Mouse (Mus musculus) embryonic facial prominence, embryonic 11.5 days (tissue): ENCODE data around the gene Psmd14. TPM values are rescaled to one million over a fixed set of nuclear protein-coding genes. Genes with fewer than 3 reads are reported as not detected.

Source experiments
- ATAC-seq: fragments of 200-750 bp; cut with Nextera tagmentation; replicated peaks from 2 replicates; pipeline ENCODE4 v1.8.0; 2017; ENCODE audit warnings: low read depth; ENCODE audit not compliant: insufficient number of reproducible peaks, low FRiP score, low TSS enrichment
- DNase-seq: peaks from one replicate; pipeline ENCODE4 v3.0.0-alpha.2; 2015; ENCODE audit warnings: low spot score
- H3K27ac ChIP-seq: fragments of 300-500 bp; sonication (generic); replicated peaks from 2 replicates; pipeline ENCODE4 v1.5.1; 2014; ENCODE audit warnings: mild to moderate bottlenecking, low read depth, low read length, control low read depth
- H3K27me3 ChIP-seq: fragments of 300-500 bp; sonication (generic); 2 replicates; pipeline ENCODE4 v1.6.1; 2014; ENCODE audit warnings: mild to moderate bottlenecking, low read length, moderate library complexity, mixed read lengths; ENCODE audit not compliant: control insufficient read depth, insufficient read depth
- H3K36me3 ChIP-seq: fragments of 300-500 bp; sonication (generic); replicated peaks from 2 replicates; pipeline ENCODE4 v1.6.1; 2014; ENCODE audit warnings: low read depth, mild to moderate bottlenecking, low read length, moderate library complexity, mixed read lengths; ENCODE audit not compliant: control insufficient read depth, insufficient read depth
- H3K4me1 ChIP-seq: fragments of 300-500 bp; sonication (generic); 2 replicates; pipeline ENCODE4 v1.6.1; 2014; ENCODE audit warnings: low read length, mixed read lengths; ENCODE audit not compliant: control insufficient read depth, insufficient read depth
- H3K4me2 ChIP-seq: fragments of 300-500 bp; sonication (generic); 2 replicates; pipeline ENCODE4 v1.6.1; 2014; ENCODE audit warnings: low read depth, mild to moderate bottlenecking, control low read depth, low read length, moderate library complexity
- H3K4me3 ChIP-seq: fragments of 300-500 bp; sonication (generic); 2 replicates; pipeline ENCODE4 v1.5.1; 2014; ENCODE audit warnings: low read depth, low read length, control low read depth
- H3K9ac ChIP-seq: fragments of 300-500 bp; sonication (generic); replicated peaks from 2 replicates; pipeline ENCODE4 v1.6.1; 2014; ENCODE audit warnings: mild to moderate bottlenecking, control low read depth, low read length
- H3K9me3 ChIP-seq: fragments of 300-500 bp; sonication (generic); replicated peaks from 2 replicates; pipeline ENCODE4 v1.6.1; 2016; ENCODE audit warnings: mild to moderate bottlenecking, low read length, inconsistent platforms, mixed read lengths; ENCODE audit not compliant: control insufficient read depth
- WGBS: fragments of 180-500 bp; shearing (Covaris S2); extraction: QIAGEN DNeasy Blood & Tissue Kit; methylation state at CpG from one replicate; pipeline ENCODE4 v1.1.7; 2014; 5-methylcytosine and 5-hydroxymethylcytosine counted together
- polyA plus RNA-seq: library from polyadenylated mRNA; unstranded; fragments of >200 nt; fragmentation: Nextera tagmentation; extraction: Ambion mirVana; gene quantifications from 2 replicates; pipeline ENCODE4 v1.2.1, GENCODE M21; 2014

Psmd14 gene
- polyA plus RNA-seq, 1 experiment from 2014 or later: 262 TPM

DNA sequence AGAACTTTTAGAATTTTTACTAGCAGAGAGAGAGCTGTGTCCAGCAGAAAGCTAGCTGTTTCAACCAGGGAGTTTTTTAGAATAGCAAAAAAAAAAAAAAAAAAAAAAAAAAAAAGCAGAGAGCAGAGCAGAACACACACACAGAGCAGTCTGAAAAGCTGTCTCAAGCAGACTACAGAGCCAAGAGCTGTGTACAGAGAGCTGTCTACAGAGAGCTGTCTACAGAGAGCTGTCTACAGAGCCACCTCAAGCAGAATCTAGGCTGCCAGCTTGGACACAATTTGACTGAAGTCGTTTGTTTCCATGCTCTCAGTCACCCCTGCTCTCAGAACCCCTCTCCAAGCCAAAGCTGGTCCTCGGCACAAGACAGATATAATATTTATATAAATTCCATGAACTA, 35.9 kb downstream of the Psmd14 start:
- DNase-seq: no peak
- H3K27ac ChIP-seq: no peak overlapping the region
- no peak overlapping the region for H3K4me2 ChIP-seq
- WGBS: 66% methylated on average over 2 of the region's 2 CpGs
- H3K27me3 ChIP-seq: no peaks in the 10 kb centered on the region
- H3K9me3 ChIP-seq: no peaks in the 10 kb centered on the region
- no peak overlapping the region for H3K4me3 ChIP-seq
- H3K9ac ChIP-seq: no peak overlapping the region
- H3K4me1 ChIP-seq: no peaks in the 10 kb centered on the region
- no peaks in the 10 kb centered on the region for H3K36me3 ChIP-seq
- no peak for ATAC-seq

DNA sequence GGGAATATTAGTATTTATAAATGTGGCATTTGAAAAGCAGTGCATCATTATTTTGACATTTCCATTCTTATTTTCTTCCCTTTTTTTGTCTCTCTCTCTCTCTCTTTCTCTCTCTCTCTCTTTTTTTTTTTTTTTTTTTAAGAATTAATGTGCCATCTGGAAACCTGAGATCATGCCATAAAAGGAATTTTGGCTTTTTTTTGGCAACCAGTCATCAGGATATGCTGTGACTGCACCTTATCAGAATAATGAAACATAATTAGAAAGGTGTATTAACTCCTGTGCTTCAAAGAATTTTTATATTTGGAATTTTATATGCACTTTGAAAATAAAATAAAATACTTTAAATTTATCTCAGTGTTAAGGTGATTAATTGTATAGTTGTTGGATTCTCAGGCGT, 39.2 kb downstream of the Psmd14 start:
- DNase-seq: no peak
- Histone ChIP-seq H3K4me2 (no peak overlapping the region), H3K4me1 (no peaks in the 10 kb centered on the region), H3K36me3 (no peaks in the 10 kb centered on the region), H3K27me3 (no peaks in the 10 kb centered on the region), H3K9ac (no peak overlapping the region), H3K9me3 (no peaks in the 10 kb centered on the region), H3K27ac (no peak overlapping the region), H3K4me3 (no peak overlapping the region)
- WGBS: 90% methylated on average over 1 of the region's 1 CpGs
- ATAC-seq: no peak

DNA sequence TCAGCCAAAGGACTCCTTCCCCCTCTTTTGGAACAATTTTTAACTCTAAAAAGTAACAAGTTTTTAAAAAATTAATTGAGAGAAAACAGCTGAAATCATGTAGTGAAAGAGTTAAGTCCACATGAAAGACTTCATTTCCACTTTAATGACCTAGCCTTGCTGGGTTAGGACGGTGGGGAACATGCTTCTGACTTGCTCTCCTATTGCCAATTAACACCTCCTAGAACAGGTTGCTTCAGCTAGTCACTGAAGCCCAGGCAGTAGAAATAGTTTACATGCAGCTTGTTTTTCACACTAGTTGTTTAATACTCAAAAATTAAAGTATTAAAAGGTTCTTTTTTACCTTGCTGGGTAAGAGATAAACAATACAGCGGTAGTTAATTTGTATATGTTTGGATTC, 39.8 kb downstream of the Psmd14 start:
- DNase-seq (no peak), ATAC-seq (no peak)
- Histone ChIP-seq H3K9ac (no peak overlapping the region), H3K36me3 (no peaks in the 10 kb centered on the region), H3K9me3 (no peaks in the 10 kb centered on the region), H3K4me2 (no peak overlapping the region), H3K27me3 (no peaks in the 10 kb centered on the region), H3K4me3 (no peak overlapping the region), H3K4me1 (no peaks in the 10 kb centered on the region), H3K27ac (no peak overlapping the region)
- 53% methylated on average over 2 of the region's 2 CpGs for WGBS

GRCm38 (mm10) chr2:61752362-61752761, 40.9 kb downstream of the Psmd14 start:
- H3K4me2 ChIP-seq: no peak overlapping the region
- H3K36me3 ChIP-seq: no peaks in the 10 kb centered on the region
- H3K27ac ChIP-seq: no peak overlapping the region
- H3K4me3 ChIP-seq: no peak overlapping the region
- no peaks in the 10 kb centered on the region for H3K9me3 ChIP-seq
- DNase-seq: no peak
- no peak overlapping the region for H3K9ac ChIP-seq
- H3K27me3 ChIP-seq: no peaks in the 10 kb centered on the region
- no peaks in the 10 kb centered on the region for H3K4me1 ChIP-seq
- no peak for ATAC-seq

DNA sequence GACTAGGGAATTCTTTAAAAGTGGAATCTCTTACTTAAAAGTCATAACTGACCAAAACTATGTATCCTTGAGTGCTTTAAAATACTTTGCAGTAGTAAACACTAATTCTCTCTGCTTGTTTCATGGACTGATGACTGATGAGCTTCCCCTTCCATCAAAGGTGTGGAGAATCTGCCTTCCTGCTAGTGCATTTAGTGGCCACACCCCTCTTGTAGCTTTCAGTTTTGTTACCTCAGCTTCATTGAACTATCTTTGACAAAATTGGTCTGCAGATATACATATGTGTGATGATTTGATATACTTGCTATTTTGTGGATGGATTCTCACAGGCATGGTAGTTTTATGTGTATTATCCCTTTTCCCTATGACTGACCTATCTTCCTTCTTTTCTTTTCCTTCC, 43.5 kb downstream of the Psmd14 start:
- no peak for DNase-seq
- no peaks in the 10 kb centered on the region for H3K4me1 ChIP-seq
- H3K9ac ChIP-seq: no peak overlapping the region
- no peaks in the 10 kb centered on the region for H3K9me3 ChIP-seq
- H3K27ac ChIP-seq: no peak overlapping the region
- no peak for ATAC-seq
- H3K27me3 ChIP-seq: no peaks in the 10 kb centered on the region
- no peaks in the 10 kb centered on the region for H3K36me3 ChIP-seq
- H3K4me2 ChIP-seq: no peak overlapping the region
- no peak overlapping the region for H3K4me3 ChIP-seq

GRCm38 (mm10) chr2:61759234-61759855, 47.9 kb downstream of the Psmd14 start:
- no peaks in the 10 kb centered on the region for H3K4me1 ChIP-seq
- no peak overlapping the region for H3K4me2 ChIP-seq
- no peak overlapping the region for H3K27ac ChIP-seq
- H3K36me3 ChIP-seq: no peaks in the 10 kb centered on the region
- ATAC-seq: no peak
- H3K9me3 ChIP-seq: no peaks in the 10 kb centered on the region
- no peak overlapping the region for H3K9ac ChIP-seq
- WGBS: 85% methylated on average over 5 of the region's 5 CpGs
- H3K27me3 ChIP-seq: no peaks in the 10 kb centered on the region
- H3K4me3 ChIP-seq: no peak overlapping the region
- DNase-seq: no peak

DNA sequence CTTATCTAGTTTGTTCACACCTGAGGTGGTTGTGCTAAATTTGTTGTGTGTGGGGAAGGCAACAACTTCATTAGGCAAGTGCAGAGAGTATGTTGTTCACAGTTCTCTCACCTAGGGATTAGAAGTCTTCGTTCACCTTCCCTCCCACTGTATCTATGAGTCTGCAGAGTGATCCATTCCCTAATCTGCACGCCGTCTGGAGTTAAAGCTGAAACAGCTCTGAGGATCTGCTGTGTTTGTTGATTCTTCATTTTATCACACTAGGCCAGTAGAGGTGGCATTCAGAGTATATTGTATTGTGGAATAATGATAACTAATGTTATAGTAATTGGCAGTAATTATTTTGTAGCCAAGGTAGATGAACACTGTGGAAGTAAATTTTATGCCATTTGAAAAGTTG, 48.5 kb downstream of the Psmd14 start:
- Histone ChIP-seq H3K36me3 (no peaks in the 10 kb centered on the region), H3K9me3 (no peaks in the 10 kb centered on the region), H3K9ac (no peak overlapping the region), H3K4me3 (no peak overlapping the region), H3K4me2 (no peak overlapping the region), H3K27me3 (no peaks in the 10 kb centered on the region), H3K27ac (no peak overlapping the region), H3K4me1 (no peaks in the 10 kb centered on the region)
- no peak for ATAC-seq
- WGBS: 87% methylated on average over 3 of the region's 3 CpGs
- DNase-seq: no peak

DNA sequence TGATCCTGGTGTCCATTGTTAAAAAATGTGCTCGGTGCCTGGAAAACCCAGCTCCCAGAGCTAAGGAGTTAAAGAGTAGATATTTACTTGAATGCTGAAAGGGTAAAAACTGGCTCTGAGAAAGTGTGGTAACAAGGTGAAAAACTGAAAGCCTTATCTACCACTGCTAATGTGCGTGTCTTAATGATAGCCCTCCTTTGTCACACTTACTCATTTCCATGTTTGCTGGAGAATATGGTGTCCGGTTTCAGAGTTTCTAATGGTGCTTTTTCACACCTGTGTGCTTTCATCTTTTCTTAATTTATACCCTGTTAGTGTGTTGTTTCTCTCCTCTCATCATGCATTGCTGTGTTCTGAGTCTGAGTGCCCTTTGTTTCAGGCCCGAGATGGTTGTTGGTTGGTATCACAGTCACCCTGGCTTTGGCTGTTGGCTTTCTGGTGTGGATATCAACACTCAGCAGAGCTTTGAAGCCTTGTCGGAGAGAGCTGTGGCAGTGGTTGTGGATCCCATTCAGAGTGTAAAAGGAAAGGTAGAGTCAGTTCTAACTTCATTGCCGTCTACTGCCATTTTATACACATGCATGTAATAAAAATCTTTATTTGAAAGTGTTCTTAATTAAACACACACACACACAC, 53.1 kb downstream of the Psmd14 start:
- no peaks in the 10 kb centered on the region for H3K36me3 ChIP-seq
- H3K4me3 ChIP-seq: no peak overlapping the region
- 82% methylated on average over 6 of the region's 6 CpGs for WGBS
- no peak overlapping the region for H3K9ac ChIP-seq
- ATAC-seq: no peak
- no peak for DNase-seq
- H3K4me2 ChIP-seq: no peak overlapping the region
- H3K27me3 ChIP-seq: no peaks in the 10 kb centered on the region
- no peaks in the 10 kb centered on the region for H3K9me3 ChIP-seq
- no peak overlapping the region for H3K27ac ChIP-seq
- H3K4me1 ChIP-seq: no peaks in the 10 kb centered on the region
